Mouse (Mus musculus): ENCODE data around the gene Gm20696.

DNA sequence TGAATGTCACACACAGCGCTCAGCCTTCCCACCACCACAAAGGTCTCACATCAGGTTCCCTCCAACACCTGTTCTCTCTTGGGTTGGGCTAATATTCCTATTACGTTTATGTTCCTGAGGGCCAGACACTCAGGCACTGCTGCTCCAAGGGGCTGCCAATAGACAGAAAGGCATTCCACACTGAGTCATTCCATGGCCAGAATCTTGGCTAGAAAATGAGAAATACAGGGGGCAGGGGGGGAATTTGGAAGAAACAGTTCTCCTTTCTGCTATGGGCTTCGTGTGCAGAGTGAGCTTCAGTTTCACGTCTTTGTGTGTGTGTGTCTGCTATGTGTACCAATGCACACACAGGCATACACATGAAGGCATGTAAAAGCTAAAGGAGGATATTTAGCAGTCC, 239.3 kb downstream of the Gm20696 start:
- TF ChIP-seq POLR2A (IDR thresholded peaks at IDR 0.05; ENCODE audit: extremely low read depth, insufficient read depth, low read length), result no peak
- no peak for TF ChIP-seq CTCF (IDR thresholded peaks at IDR 0.05; ENCODE audit: extremely low read depth, insufficient read depth, low read length)
